Mouse (Mus musculus) thymus, postnatal 0 days (tissue): Measurements from ENCODE around the gene Csf3. TPM values are rescaled to one million over a fixed set of nuclear protein-coding genes. Genes with fewer than 3 reads are reported as not detected.

Experiments used
- DNase-seq: peaks from one replicate; pipeline ENCODE4 v3.0.0-alpha.2; 2015; ENCODE audit warnings: low spot score
- polyA plus RNA-seq: library from polyadenylated mRNA; unstranded; fragments of >200 nt; fragmentation: Nextera tagmentation; extraction: Ambion mirVana; gene quantifications from 2 replicates; pipeline ENCODE4 v1.2.1, GENCODE M21; 2015

The Csf3 gene
- polyA plus RNA-seq, 1 experiment from 2014 or later = not detected

GRCm38 (mm10) chr11:98696454-98697216, 4.4 kb upstream of the Csf3 start:
- DNase-seq = no peak

- no peak for DNase-seq
These were observed 3.8 kb upstream of the Csf3 start for GRCm38 (mm10) chr11:98697225-98697624.

GRCm38 (mm10) chr11:98698849-98699640, 2.0 kb upstream of the Csf3 start:
- no peak for DNase-seq

GRCm38 (mm10) chr11:98699911-98700310, 1.2 kb upstream of the Csf3 start:
- peak; percentile 75 for DNase-seq

GRCm38 (mm10) chr11:98702323-98702722, 1.3 kb downstream of the Csf3 start:
- no peak for DNase-seq

GRCm38 (mm10) chr11:98705021-98705420, 4.0 kb downstream of the Csf3 start:
- DNase-seq = no peak

GRCm38 (mm10) chr11:98707401-98708281, 6.6 kb downstream of the Csf3 start:
- DNase-seq = no peak

- DNase-seq = no peak
These were observed 7.4 kb downstream of the Csf3 start for GRCm38 (mm10) chr11:98708282-98708956.

GRCm38 (mm10) chr11:98709001-98709741, 8.1 kb downstream of the Csf3 start:
- no peak for DNase-seq

GRCm38 (mm10) chr11:98710416-98711045, 9.5 kb downstream of the Csf3 start:
- peak; percentile 77 for DNase-seq

GRCm38 (mm10) chr11:98711046-98711434, 10.0 kb downstream of the Csf3 start:
- no peak for DNase-seq

GRCm38 (mm10) chr11:98712009-98712408, 10.9 kb downstream of the Csf3 start:
- DNase-seq = peak; percentile 61

- DNase-seq = peak; percentile 25
These were observed 12.6 kb downstream of the Csf3 start for GRCm38 (mm10) chr11:98713703-98714102.

- DNase-seq = no peak
These were observed 14.9 kb downstream of the Csf3 start for GRCm38 (mm10) chr11:98715946-98716345.

- peak; percentile 63 for DNase-seq
These were observed 16.8 kb downstream of the Csf3 start for GRCm38 (mm10) chr11:98717904-98718303.

- no peak for DNase-seq
These were observed 19.7 kb downstream of the Csf3 start for GRCm38 (mm10) chr11:98720756-98721155.

GRCm38 (mm10) chr11:98721458-98722226, 20.6 kb downstream of the Csf3 start:
- DNase-seq = no peak

- no peak for DNase-seq
These were observed 22.0 kb downstream of the Csf3 start for GRCm38 (mm10) chr11:98723098-98723497.

GRCm38 (mm10) chr11:98725926-98726506, 25.0 kb downstream of the Csf3 start:
- DNase-seq = no peak
